Mouse (Mus musculus) megakaryocyte, embryonic 14.5 days (primary cell): ENCODE results near the gene Pik3ap1.

Experiments
- FLI1 ChIP-seq: IDR thresholded peaks from 2 replicates; pipeline ENCODE4 v1.6.1; 2012; ENCODE audit warnings: low read length, inconsistent platforms, mixed read lengths
- GATA1 ChIP-seq: IDR thresholded peaks from 3 replicates; pipeline ENCODE4 v1.6.1; 2012; ENCODE audit warnings: mixed read lengths, low read length, inconsistent platforms, borderline replicate concordance

DNA sequence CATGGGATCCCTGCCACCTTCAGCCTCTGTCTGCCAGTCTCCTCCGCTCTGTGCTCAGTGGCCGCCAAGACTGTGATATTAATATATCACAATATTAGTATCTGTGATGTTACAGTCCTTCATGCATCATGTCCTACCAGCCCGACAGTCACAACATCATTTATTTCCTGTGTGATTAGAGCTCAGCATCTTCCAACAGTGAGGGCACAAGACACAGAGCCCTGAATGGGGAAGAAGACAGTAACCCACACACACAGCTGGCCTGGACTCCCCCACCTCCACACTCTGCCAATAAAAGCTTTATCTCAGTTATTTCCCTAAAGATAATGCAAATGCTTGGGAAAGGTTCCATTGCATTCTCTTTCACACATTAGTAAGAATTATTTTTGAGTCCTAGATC is 35.3 kb downstream of the Pik3ap1 start:
- no peak for TF ChIP-seq GATA1
- TF ChIP-seq FLI1: no peak
